Mouse (Mus musculus): ENCODE data around the gene Pou4f1. TPM values are rescaled to one million over a fixed set of nuclear protein-coding genes. Genes with fewer than 3 reads are reported as not detected.
A peak's percentile ranks its signal among the peaks of the same experiment; 100 is the strongest.

Pou4f1 gene
- polyA plus RNA-seq, 1 experiment from 2014 or later, result 156 TPM

DNA sequence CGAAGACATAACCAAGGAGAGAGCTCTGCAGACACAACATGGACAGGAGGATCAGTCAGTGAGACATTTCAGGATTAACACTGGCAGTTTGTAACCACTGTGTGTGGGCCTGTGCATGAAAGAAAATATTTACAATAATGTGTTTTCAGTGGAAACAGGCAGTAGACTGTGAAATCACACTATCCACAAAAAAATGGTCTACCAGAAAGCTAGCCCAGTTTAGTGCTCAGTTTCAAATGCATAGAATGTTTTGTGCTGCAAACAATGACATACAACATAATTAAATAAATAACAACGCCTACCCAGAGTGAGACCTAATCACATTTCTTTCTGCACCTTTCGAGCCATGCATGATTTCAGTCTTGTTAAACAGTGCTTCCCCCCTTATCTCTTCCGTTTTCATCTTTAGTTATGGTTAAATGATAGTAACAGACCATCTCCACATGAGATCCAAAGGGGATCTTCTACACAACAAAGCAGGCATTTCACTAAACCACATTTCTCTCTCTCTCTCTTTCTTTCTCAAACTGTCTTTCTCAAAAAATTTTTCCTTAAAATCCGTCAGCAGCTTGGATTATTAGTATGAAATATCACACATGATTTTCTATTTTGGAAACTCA, 4.1 kb downstream of the Pou4f1 start:
- peaks cover 80% of the 10 kb centered on the region for H3K27me3 ChIP-seq
- WGBS, result 5% methylated on average over 5 of the region's 5 CpGs
- H3K36me3 ChIP-seq, result no peaks in the 10 kb centered on the region
- H3K4me1 ChIP-seq (replicated peaks), result peaks cover 36% of the 10 kb centered on the region
- H3K4me3 ChIP-seq (replicated peaks), result peak overlapping the region; percentile 62
- ATAC-seq, result no peak
- peak overlapping the region; percentile 61 for H3K9ac ChIP-seq (replicated peaks)
- H3K9me3 ChIP-seq, result no peaks in the 10 kb centered on the region
- H3K4me2 ChIP-seq (replicated peaks), result peak overlapping the region; percentile 78
- H3K27ac ChIP-seq, result peak overlapping the region; percentile 57; the same call in 1 of the 2 replicates

DNA sequence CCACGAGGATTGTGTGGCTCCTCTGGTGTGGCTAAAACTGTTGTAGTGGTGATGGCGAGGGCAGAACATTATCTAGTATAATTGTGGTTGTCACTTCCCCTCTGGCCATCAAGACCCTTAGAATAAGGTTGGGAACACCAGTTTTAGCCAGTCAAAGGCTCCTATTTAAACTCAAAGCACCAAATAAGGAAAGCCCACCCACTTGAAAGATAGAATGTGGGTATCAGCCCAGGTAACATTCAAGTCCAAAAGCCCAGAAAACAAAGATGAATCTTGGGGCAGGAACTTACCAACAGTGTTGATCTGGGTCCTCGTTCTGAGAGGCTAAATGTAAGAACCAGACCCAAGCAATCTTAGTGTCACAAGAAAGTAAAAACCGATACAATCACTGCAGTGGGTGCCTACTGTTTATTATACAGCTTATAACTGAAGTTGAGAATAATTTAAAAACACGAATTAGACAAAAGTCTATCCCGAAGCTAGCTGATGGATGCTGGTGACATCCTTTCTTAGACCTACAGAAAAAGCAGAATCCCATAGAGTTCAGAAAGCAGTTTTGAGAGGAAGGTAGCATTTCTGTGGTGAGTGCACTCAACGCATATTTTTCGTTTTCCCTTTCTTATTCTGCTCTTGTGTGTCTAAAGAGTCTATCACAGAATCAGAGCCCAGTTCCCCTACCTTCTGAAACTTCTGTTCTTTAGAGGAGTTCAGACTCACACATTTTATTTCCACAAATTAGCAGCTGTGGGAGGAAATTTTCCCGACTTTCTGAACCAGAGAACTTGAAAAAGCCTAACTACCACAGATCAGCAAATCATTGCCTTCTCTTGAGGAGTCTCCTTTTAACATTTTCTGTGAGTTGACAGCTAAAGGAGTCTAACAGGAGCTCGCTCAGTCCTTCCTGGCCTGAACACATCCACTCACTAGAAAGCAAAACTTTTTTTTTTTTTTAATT, 6.2 kb downstream of the Pou4f1 start:
- H3K9me3 ChIP-seq, result no peaks in the 10 kb centered on the region
- no peak overlapping the region for H3K9ac ChIP-seq (replicated peaks)
- H3K4me3 ChIP-seq (replicated peaks), result peak overlapping the region; percentile 7; the same call in 1 of the 2 replicates
- H3K27me3 ChIP-seq, result peaks cover 79% of the 10 kb centered on the region
- H3K36me3 ChIP-seq, result no peaks in the 10 kb centered on the region
- peaks cover 25% of the 10 kb centered on the region for H3K4me1 ChIP-seq (replicated peaks)
- H3K27ac ChIP-seq, result peak overlapping the region; percentile 45; the same call in 1 of the 2 replicates
- 1% methylated on average over 10 of the region's 10 CpGs for WGBS
- H3K4me2 ChIP-seq (replicated peaks), result peak overlapping the region; percentile 57
- ATAC-seq, result no peak

GRCm38 (mm10) chr14:104460325-104461285, 7.2 kb downstream of the Pou4f1 start:
- peak overlapping the region; percentile 57 for H3K4me2 ChIP-seq (replicated peaks)
- WGBS, result under 1% methylated on average over 59 of the region's 59 CpGs
- H3K27me3 ChIP-seq, result peaks cover 76% of the 10 kb centered on the region
- H3K36me3 ChIP-seq, result no peaks in the 10 kb centered on the region
- peak overlapping the region; percentile 30 for H3K4me3 ChIP-seq (replicated peaks)
- no peaks in the 10 kb centered on the region for H3K9me3 ChIP-seq
- peaks cover 21% of the 10 kb centered on the region for H3K4me1 ChIP-seq (replicated peaks)
- peak overlapping the region; percentile 69 for H3K27ac ChIP-seq
- H3K9ac ChIP-seq (replicated peaks), result no peak overlapping the region; the same call in 1 of the 2 replicates
- peak; percentile 92 for ATAC-seq

DNA sequence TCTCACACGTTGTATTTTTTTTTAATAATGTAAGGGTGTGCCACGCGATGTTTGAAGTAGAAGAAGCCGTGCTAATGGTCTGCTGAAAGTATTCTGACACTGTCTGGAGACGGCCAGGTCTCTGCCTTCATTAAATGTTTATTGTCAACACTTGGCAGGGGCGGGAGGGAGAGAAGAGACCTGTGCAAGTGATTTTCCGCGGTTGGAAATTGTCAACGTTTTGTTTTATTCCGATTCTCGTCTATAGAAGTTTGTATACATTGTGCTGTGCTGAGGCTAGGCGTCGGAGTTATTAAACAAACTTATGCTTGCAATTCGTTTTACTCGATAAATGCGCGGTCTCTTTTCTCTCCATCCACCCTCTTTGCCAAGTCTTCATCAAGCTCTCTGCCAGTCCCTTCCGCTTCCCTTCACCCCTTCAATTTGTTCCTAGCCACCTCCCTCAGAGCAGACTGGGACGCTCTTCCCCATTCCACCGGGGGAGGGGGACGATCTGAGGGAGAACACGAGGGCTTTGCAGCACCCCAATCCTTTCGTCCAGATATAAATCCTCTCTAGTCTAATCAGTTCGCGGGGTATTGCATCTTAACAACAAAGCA, 8.2 kb downstream of the Pou4f1 start:
- Histone ChIP-seq H3K4me2 (replicated peaks) (peak overlapping the region; percentile 57), H3K9me3 (no peaks in the 10 kb centered on the region), H3K4me1 (replicated peaks) (peaks cover 18% of the 10 kb centered on the region), H3K36me3 (no peaks in the 10 kb centered on the region), H3K4me3 (replicated peaks) (peak overlapping the region; percentile 30), H3K9ac (replicated peaks) (peak overlapping the region; percentile 48; the same call in 1 of the 2 replicates), H3K27me3 (peaks cover 73% of the 10 kb centered on the region), H3K27ac (peak overlapping the region; percentile 76)
- ATAC-seq, result peak; percentile 38; the same call in 1 of the 2 replicates
- WGBS, result under 1% methylated on average over 25 of the region's 25 CpGs

- peaks cover 18% of the 10 kb centered on the region for H3K4me1 ChIP-seq (replicated peaks)
- H3K9ac ChIP-seq (replicated peaks), result peak overlapping the region; percentile 48
- no peak for ATAC-seq
- WGBS, result under 1% methylated on average over 19 of the region's 19 CpGs
- H3K27ac ChIP-seq, result peak overlapping the region; percentile 76
- H3K36me3 ChIP-seq, result no peaks in the 10 kb centered on the region
- peak overlapping the region; percentile 30 for H3K4me3 ChIP-seq (replicated peaks)
- peak overlapping the region; percentile 57 for H3K4me2 ChIP-seq (replicated peaks)
- peaks cover 73% of the 10 kb centered on the region for H3K27me3 ChIP-seq
- H3K9me3 ChIP-seq, result no peaks in the 10 kb centered on the region
Observed at GRCm38 (mm10) chr14:104458728-104459512, 8.9 kb downstream of the Pou4f1 start.

- under 1% methylated on average over 20 of the region's 20 CpGs for WGBS
- H3K4me3 ChIP-seq (replicated peaks), result peak overlapping the region; percentile 30
- peak overlapping the region; percentile 76 for H3K27ac ChIP-seq
- peaks cover 72% of the 10 kb centered on the region for H3K27me3 ChIP-seq
- ATAC-seq, result no peak
- H3K9me3 ChIP-seq, result no peaks in the 10 kb centered on the region
- peak overlapping the region; percentile 48 for H3K9ac ChIP-seq (replicated peaks)
- H3K36me3 ChIP-seq, result no peaks in the 10 kb centered on the region
- peak overlapping the region; percentile 57 for H3K4me2 ChIP-seq (replicated peaks)
- peaks cover 18% of the 10 kb centered on the region for H3K4me1 ChIP-seq (replicated peaks)
Observed at GRCm38 (mm10) chr14:104457966-104458710, 9.7 kb downstream of the Pou4f1 start.

- H3K4me1 ChIP-seq (replicated peaks), result peaks cover 18% of the 10 kb centered on the region
- WGBS, result under 1% methylated on average over 5 of the region's 5 CpGs
- no peak overlapping the region for H3K9ac ChIP-seq (replicated peaks)
- no peaks in the 10 kb centered on the region for H3K36me3 ChIP-seq
- H3K27ac ChIP-seq, result peak overlapping the region; percentile 51
- H3K4me2 ChIP-seq (replicated peaks), result peak overlapping the region; percentile 34; the same call in 1 of the 2 replicates
- peak overlapping the region; percentile 6 for H3K4me3 ChIP-seq (replicated peaks)
- H3K9me3 ChIP-seq, result no peaks in the 10 kb centered on the region
- peak; percentile 29 for ATAC-seq
- H3K27me3 ChIP-seq, result peaks cover 74% of the 10 kb centered on the region
Observed at GRCm38 (mm10) chr14:104456976-104457375, 10.8 kb downstream of the Pou4f1 start.

- 16% methylated on average over 4 of the region's 4 CpGs for WGBS
- Histone ChIP-seq H3K4me1 (replicated peaks) (0 out of 2 replicates have a peak, but pooled peaks cover 3% of the 10 kb centered on the region), H3K9ac (replicated peaks) (no peak overlapping the region), H3K4me2 (replicated peaks) (no peak overlapping the region), H3K27ac (no peak overlapping the region), H3K4me3 (replicated peaks) (no peak overlapping the region), H3K27me3 (peaks cover 59% of the 10 kb centered on the region), H3K36me3 (no peaks in the 10 kb centered on the region), H3K9me3 (no peaks in the 10 kb centered on the region)
- no peak for ATAC-seq
Observed at GRCm38 (mm10) chr14:104453824-104454223, 14.0 kb downstream of the Pou4f1 start.

- no peak overlapping the region for H3K4me3 ChIP-seq (replicated peaks)
- no peaks in the 10 kb centered on the region for H3K9me3 ChIP-seq
- WGBS, result 72% methylated on average over 2 of the region's 2 CpGs
- H3K4me2 ChIP-seq (replicated peaks), result no peak overlapping the region
- no peak overlapping the region for H3K9ac ChIP-seq (replicated peaks)
- H3K36me3 ChIP-seq, result no peaks in the 10 kb centered on the region
- H3K4me1 ChIP-seq (replicated peaks), result no peaks in the 10 kb centered on the region
- no peak for ATAC-seq
- no peak overlapping the region for H3K27ac ChIP-seq
- no peaks in the 10 kb centered on the region for H3K27me3 ChIP-seq
Observed at GRCm38 (mm10) chr14:104434293-104434692, 33.5 kb downstream of the Pou4f1 start.

GRCm38 (mm10) chr14:104430819-104431218, 37.0 kb downstream of the Pou4f1 start:
- no peak for ATAC-seq
- Histone ChIP-seq H3K9ac (replicated peaks) (no peak overlapping the region), H3K4me2 (replicated peaks) (no peak overlapping the region), H3K36me3 (no peaks in the 10 kb centered on the region), H3K4me1 (replicated peaks) (no peaks in the 10 kb centered on the region), H3K4me3 (replicated peaks) (no peak overlapping the region), H3K27ac (no peak overlapping the region), H3K9me3 (no peaks in the 10 kb centered on the region), H3K27me3 (no peaks in the 10 kb centered on the region)
- WGBS, result 87% methylated on average over 4 of the region's 4 CpGs
